Mouse (Mus musculus) testis, postnatal 10 days (tissue): Measurements from ENCODE around the gene Adamts7.

Source experiments
- DNase-seq: peaks from one replicate; pipeline ENCODE4 v3.0.0; 2021; ENCODE audit warnings: low spot score

The Adamts7 gene

DNA sequence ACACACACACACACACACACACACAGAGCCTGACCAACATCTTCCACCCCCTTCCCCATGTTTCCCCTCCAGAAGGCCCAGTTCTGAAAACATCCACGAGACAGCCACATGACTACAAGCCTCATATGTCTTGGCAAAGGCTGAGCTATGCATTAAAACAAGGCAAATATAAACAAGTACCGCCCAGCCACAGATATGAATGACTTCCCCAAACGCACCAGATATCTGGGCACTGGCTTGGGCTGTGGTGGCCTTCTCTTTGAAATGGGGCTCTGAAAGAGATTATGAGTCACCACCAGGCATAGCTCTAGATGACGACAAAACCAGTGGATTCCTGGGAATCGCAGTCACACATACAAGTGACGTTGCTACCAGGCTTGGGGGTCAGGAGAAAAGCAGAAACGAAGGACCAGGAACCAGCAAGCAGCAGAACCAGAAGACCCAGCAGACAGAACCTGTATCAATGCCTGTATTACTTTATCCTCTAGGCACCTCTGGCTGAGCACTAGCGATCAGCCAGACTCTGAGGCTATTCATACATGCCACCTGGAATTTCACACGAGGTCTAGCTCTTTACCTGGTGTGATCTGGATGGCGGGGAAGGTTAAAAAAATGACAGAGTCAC, 72.5 kb downstream of the Adamts7 start:
- no peak for DNase-seq

DNA sequence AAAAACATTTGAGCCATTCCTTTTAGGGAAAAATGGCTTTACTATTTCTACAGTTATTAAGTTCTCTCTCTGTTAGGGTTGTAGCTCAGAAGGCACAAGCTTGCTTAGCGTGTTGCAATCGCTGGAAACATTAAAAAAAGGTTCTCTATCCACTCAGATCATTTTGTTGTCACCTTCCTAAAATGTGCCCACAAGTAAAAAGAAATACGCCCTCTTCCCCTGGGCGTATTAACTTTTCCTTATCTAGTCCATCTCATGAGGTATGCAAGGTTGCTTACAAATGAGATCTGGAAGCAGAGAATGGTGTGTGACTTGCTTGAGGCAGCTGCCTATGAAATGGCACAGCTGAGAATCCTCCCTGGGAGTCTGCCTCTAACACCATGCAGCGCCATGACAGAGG, 73.9 kb downstream of the Adamts7 start:
- no peak for DNase-seq

- DNase-seq = no peak
Measured at GRCm38 (mm10) chr9:90237232-90238062, 74.6 kb downstream of the Adamts7 start.

DNA sequence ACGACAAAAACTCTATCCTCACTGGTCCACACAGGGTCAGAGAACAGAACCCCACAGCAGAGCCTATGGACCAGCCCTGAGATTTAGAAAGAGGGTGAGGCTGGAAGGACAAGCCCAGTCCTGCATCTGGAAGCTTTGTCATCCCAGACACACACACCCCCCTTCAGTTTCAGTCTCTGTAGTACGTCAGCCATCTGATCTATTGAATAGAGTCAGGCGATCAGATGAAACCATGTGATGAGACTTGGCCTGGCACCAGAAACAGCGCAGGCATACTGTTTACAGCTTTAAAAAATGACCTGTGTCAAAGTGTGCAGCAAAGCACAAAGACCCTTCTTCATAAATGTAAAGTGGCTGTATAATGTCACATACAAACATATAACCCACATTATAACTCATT, 77.7 kb downstream of the Adamts7 start:
- DNase-seq = no peak

DNA sequence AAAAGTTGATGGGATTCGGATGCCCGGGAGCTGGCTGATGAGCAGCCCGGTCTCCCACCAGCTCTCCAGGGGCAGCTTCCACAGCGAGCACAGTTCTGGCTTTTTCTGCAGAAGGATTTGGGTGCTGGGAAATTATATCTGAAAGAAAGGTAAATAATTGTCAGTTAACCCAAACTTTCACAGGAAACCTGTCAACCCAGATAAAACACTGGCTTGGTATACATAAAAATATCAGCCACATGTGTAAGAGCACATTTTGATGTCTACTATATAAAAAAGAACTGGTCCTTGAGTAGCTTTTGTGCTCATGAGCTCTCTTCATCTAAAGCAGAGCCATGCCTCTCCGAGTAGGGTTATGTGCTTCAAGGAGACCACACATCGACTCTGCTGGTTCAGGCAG, 78.2 kb downstream of the Adamts7 start:
- DNase-seq = no peak

GRCm38 (mm10) chr9:90241618-90242017, 78.7 kb downstream of the Adamts7 start:
- DNase-seq = no peak

- no peak for DNase-seq
Measured at GRCm38 (mm10) chr9:90242291-90242690, 79.4 kb downstream of the Adamts7 start.

- DNase-seq = no peak
Measured at GRCm38 (mm10) chr9:90242855-90243254, 80.0 kb downstream of the Adamts7 start.

DNA sequence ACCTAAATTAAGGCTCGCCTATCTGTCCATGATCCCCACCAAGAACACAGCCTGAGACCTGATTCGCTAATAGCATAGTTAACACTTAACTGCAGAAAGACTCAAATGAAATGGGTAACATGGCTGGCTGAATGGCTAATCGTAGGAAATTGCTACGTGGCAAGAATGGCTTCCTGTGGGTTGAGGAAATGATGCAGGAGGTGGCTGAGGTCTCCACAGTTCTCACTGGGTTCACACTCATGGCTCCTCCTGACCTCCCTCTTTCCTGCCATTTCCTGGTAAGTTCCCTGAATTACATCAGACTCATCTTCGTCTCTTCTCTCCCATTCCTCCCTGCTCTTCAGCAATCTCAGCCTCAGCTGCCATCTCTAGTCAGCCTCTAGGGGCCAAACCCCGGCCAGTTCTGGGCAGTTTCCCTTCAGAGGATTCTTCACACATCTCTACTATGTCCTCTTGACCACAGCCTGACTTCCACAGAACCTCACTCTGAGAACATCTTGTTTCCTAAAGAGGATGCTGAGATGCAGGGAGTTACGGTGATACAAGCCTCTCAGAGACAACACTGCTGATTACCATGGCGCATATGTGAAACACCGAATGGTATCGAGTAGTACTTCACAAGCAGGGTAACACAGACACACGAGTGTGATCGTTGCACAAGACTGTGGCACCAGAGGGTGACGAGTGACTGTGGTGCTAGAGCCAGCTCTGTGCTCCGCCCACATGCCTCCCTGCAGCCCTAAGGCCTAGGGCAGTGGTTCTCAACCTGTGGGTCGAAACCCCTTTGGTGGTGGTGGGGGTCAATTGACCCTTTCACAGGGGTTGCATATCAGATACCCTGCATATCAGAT, 81.7 kb downstream of the Adamts7 start:
- DNase-seq = no peak

GRCm38 (mm10) chr9:90245206-90245605, 82.3 kb downstream of the Adamts7 start:
- DNase-seq = no peak

DNA sequence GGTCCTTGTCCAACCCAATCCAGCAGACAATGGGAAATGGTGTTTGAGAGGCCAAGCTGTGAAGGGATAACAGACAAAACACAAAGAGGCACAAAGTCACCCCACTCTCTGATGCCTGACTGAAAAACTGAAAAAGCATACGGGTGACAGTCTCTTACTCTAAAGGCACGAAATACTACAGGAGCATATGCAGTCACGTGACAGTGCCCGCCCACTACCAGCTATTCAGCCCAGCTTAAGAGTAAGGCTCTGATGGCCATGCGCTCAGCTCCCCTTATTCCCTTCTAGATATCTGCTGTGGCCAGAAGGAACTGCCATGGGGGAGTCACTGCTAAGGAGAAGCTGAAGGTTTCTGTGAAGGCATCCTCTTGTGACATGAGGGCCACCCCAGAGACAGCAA, 82.9 kb downstream of the Adamts7 start:
- no peak for DNase-seq

DNA sequence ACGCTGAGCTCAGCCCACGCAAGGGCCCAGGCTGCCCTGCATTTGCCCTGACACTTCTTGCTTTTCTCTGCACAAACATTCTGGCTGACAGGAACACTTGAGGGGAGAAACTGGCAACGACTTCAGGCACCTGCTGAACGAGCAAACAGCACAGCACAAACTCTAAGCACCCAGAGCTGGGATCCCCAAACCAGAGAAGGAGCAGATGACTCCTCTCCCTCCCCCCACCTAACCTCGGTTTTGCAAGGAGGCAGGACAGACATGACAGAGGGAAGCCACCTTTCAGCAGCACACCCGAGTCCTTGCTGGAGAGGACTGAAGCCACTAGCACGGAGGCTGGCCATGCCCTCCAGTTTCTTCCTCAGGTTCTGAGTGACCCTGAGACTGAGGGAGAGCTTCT, 84.4 kb downstream of the Adamts7 start:
- DNase-seq = no peak

DNA sequence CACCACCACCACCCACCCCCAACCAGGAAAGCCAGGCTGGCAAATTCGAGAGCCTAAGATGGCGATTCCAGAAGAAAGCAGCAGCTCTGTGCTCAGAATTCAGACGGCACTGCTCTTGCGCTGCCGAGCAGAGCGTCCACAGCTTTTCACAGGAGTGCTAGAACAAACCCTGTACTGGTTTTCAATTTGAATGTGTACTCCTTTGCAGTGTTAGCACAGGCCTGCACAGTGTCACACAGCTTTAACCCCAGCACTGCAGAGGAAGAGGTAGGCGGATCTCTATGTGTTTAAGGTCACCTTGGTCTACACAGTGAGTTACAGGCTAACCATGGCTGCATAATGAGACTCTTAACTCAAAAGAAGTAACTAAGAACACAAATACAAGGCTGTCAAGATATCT, 85.5 kb downstream of the Adamts7 start:
- DNase-seq = no peak

DNA sequence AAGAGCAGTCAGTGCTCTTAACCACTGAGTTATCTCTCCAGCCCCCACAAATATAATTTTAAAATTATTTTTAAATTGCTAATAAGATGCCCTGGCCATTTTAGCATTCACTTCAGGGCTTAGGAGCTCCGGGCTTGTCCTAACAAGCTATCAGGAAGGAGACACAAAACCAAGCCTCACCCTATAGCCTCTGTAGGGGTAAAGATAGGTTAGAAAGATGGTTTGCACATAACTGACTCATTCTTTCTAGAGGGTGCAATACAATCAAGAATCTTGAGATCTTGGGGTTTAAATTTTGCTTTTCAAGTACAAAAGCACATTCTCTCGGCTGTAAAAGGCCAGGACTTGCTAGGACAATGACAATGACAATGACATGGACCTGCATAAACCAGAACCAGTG, 86.2 kb downstream of the Adamts7 start:
- no peak for DNase-seq

DNA sequence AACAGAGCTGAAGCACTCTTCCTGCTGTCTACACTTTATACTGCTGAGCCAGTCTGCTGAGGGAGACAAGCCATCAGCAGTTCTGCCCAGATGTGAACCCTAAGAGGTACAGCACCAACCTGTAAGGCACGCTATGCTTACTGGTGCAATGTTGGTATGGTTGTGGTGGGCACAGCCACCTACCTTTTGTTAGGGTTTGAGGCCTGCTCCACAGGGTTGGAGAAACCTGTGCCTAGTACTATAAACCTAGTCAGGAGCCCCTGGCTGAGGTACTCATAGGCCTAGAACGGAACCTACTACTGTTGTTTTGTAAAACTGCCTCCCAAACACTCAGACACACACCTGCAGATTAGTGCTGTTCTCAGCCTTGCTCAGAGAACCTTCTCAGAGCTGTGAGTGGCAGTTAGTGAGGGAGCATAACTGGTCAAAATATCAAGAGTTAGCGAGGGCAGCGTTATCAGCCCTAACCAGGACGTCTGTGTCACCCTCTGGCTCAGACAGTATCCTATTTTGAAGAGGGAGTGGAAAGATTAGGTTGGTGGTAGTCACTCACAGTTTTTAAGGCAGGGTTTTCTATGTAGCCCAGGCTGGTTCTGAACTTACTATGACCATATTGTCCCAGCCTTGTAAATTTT, 87.4 kb downstream of the Adamts7 start:
- no peak for DNase-seq

GRCm38 (mm10) chr9:90250964-90251750, 88.3 kb downstream of the Adamts7 start:
- DNase-seq = no peak

- DNase-seq = no peak
Measured at GRCm38 (mm10) chr9:90253181-90253580, 90.3 kb downstream of the Adamts7 start.

DNA sequence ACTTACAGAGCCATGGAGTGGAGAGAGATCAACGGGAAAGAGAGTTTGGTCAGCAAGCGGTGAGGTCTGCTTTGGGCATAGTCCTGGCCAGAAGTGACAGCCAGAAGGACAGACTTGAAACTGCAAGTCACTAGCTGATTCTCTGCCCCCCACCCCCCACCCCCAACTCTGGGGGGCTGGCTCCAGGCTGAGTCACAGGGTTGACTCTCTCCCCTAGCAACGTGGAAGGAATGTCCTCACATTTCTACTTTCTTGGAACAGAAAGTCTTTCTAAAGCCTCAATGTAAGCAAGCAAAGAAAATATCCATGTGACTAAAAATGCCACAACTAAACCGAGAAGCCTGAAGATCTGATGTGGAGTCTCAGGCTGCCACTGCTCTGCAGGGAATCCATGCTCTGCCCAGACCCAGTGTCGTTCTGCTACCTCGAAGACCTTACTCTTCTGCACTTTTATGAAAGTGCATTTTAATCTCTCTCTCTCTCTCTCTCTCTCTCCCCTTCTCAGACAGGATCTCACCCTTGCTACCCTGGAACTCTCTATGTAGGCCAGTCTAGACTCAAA, 93.1 kb downstream of the Adamts7 start:
- no peak for DNase-seq

DNA sequence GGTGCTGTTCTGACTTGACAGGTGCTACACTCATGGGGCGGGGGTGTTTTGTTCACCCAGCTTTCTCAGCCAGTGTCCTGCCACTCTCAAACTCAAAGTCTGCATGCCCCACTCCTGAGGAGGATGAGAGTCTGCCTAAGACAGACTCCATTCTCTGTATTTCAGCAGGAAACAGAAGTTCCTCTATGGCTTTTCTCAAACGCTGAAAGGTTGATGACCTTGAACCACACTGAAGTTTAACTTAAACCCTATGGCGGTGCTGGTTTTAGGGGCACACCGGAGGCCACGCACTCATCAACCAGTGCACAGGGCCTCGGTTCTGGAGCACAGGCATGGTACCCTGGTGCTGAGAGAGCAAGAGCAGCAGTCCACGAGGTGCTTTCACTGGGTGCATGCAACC, 94.4 kb downstream of the Adamts7 start:
- DNase-seq = no peak
